Mouse (Mus musculus) intestine, postnatal 0 days (tissue): ENCODE results near the gene Fam184b. TPM values are rescaled to one million over a fixed set of nuclear protein-coding genes. Genes with fewer than 3 reads are reported as not detected.

ENCODE experiments used
- ATAC-seq: fragments of 200-750 bp; cut with Nextera tagmentation; 2 replicates; pipeline ENCODE4 v1.8.0; 2017; ENCODE audit warnings: mild to moderate bottlenecking, moderate TSS enrichment, moderate library complexity
- H3K27ac ChIP-seq: fragments of 300-500 bp; sonication (generic); 2 replicates; pipeline ENCODE4 v1.5.1; 2014; ENCODE audit warnings: mild to moderate bottlenecking, low read depth, low read length, moderate library complexity
- H3K27me3 ChIP-seq: fragments of 300-500 bp; sonication (generic); replicated peaks from 2 replicates; pipeline ENCODE4 v1.6.1; 2014; ENCODE audit warnings: low read length, mixed read lengths; ENCODE audit not compliant: control insufficient read depth, insufficient read depth
- H3K36me3 ChIP-seq: fragments of 300-500 bp; sonication (generic); 2 replicates; pipeline ENCODE4 v1.6.1; 2014; ENCODE audit warnings: mild to moderate bottlenecking, moderate library complexity; ENCODE audit not compliant: control insufficient read depth, insufficient read depth
- H3K4me1 ChIP-seq: fragments of 300-500 bp; sonication (generic); replicated peaks from 2 replicates; pipeline ENCODE4 v1.6.1; 2014; ENCODE audit warnings: antibody characterized with exemption, low read length, mixed read lengths; ENCODE audit not compliant: control insufficient read depth, insufficient read depth
- H3K4me2 ChIP-seq: fragments of 300-500 bp; sonication (generic); replicated peaks from 2 replicates; pipeline ENCODE4 v1.6.1; 2014; ENCODE audit warnings: low read depth, mild to moderate bottlenecking, moderate library complexity
- H3K4me3 ChIP-seq: fragments of 300-500 bp; sonication (generic); 2 replicates; pipeline ENCODE4 v1.5.1; 2014; ENCODE audit warnings: low read depth, low read length
- H3K9ac ChIP-seq: fragments of 300-500 bp; sonication (generic); 2 replicates; pipeline ENCODE4 v1.6.1; 2014; ENCODE audit warnings: mild to moderate bottlenecking, low read depth, low read length
- H3K9me3 ChIP-seq: fragments of 300-500 bp; sonication (generic); 2 replicates; pipeline ENCODE4 v1.6.1; 2016; ENCODE audit warnings: mixed run types; ENCODE audit not compliant: control insufficient read depth
- CTCF ChIP-seq: sonication (generic); IDR thresholded peaks from 2 replicates; pipeline ENCODE4 v1.5.1; 2016; ENCODE audit warnings: low read depth, mild to moderate bottlenecking, control low read depth, antibody characterized with exemption, moderate library complexity
- WGBS: fragments of 180-500 bp; shearing (Covaris S2); extraction: QIAGEN DNeasy Blood & Tissue Kit; methylation state at CpG from one replicate; pipeline ENCODE4 v1.1.7; 2014; 5-methylcytosine and 5-hydroxymethylcytosine counted together
- polyA plus RNA-seq: library from polyadenylated mRNA; unstranded; fragments of >200 nt; fragmentation: Nextera tagmentation; extraction: Ambion mirVana; gene quantifications from 2 replicates; pipeline ENCODE4 v1.2.1, GENCODE M21; 2015

The Fam184b gene
- polyA plus RNA-seq, 1 experiment from 2014 or later = 1.4 TPM

GRCm38 (mm10) chr5:45629470-45629869 is 9.9 kb downstream of the Fam184b start:
- Histone ChIP-seq H3K9me3 (0 out of 2 replicates have a peak, but pooled peaks cover 2% of the 10 kb centered on the region), H3K36me3 (no peaks in the 10 kb centered on the region), H3K4me2 (no peak overlapping the region), H3K4me1 (no peaks in the 10 kb centered on the region), H3K4me3 (no peak overlapping the region), H3K27ac (no peak overlapping the region), H3K27me3 (no peaks in the 10 kb centered on the region), H3K9ac (no peak overlapping the region)
- ATAC-seq = no peak
- TF ChIP-seq CTCF = no peak

DNA sequence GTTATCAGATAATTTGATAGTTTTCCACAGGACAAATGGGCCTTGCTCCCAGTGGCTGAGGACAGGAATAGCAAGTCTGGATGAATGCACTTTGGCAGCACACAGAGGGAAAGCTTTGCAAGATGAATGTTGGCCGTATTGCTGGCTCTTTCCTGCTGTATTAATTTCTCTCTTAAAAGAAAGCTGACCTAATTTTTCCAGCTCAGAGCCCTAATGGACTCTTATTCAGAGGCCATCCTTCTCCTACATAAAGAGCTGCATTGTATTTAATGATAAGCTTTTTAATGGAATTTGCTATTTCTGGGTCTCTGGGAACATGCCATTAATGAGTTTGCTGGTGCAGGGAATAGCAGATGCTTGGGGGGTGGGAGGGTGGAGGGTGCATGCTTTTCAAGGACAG is 11.6 kb downstream of the Fam184b start:
- Histone ChIP-seq H3K4me2 (no peak overlapping the region), H3K36me3 (no peaks in the 10 kb centered on the region), H3K27me3 (no peaks in the 10 kb centered on the region), H3K4me3 (no peak overlapping the region), H3K27ac (no peak overlapping the region), H3K4me1 (no peaks in the 10 kb centered on the region), H3K9ac (no peak overlapping the region), H3K9me3 (0 out of 2 replicates have a peak, but pooled peaks cover 2% of the 10 kb centered on the region)
- no peak for TF ChIP-seq CTCF
- ATAC-seq = no peak
- 67% methylated on average over 1 of the region's 1 CpGs for WGBS

DNA sequence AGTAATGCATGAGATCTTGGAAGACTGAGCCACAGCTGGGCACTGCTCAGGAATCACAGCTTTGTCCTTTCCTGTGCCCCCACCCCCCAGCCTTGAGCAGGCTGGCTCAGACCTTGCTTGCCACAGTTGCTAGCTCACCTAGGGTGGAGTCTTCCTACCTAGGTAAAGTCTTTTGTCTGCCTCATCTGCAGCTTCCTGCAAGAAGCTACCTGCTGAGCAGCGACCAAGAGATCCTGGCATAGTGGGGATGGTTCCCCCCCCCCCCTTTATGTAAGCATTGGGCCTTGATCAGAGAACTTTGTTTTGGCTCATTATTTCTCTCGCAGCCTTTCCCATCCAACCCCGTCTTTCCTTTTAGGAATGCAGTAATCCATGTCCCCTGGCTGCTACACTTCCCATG is 17.9 kb downstream of the Fam184b start:
- H3K4me3 ChIP-seq = no peak overlapping the region
- H3K36me3 ChIP-seq = no peaks in the 10 kb centered on the region
- H3K9me3 ChIP-seq = 0 out of 2 replicates have a peak, but pooled peaks cover 2% of the 10 kb centered on the region
- H3K4me2 ChIP-seq = no peak overlapping the region
- no peak overlapping the region for H3K9ac ChIP-seq
- no peak overlapping the region for H3K27ac ChIP-seq
- 46% methylated on average over 3 of the region's 3 CpGs for WGBS
- H3K27me3 ChIP-seq = no peaks in the 10 kb centered on the region
- no peak for TF ChIP-seq CTCF
- no peaks in the 10 kb centered on the region for H3K4me1 ChIP-seq
- no peak for ATAC-seq

GRCm38 (mm10) chr5:45599056-45599455 is 40.4 kb downstream of the Fam184b start:
- Histone ChIP-seq H3K4me2 (no peak overlapping the region), H3K36me3 (no peaks in the 10 kb centered on the region), H3K9me3 (no peaks in the 10 kb centered on the region), H3K4me1 (no peaks in the 10 kb centered on the region), H3K27me3 (no peaks in the 10 kb centered on the region), H3K9ac (no peak overlapping the region), H3K4me3 (no peak overlapping the region), H3K27ac (no peak overlapping the region)
- ATAC-seq = no peak
- 85% methylated on average over 4 of the region's 4 CpGs for WGBS
- TF ChIP-seq CTCF = no peak

GRCm38 (mm10) chr5:45595363-45596039 is 43.9 kb downstream of the Fam184b start:
- ATAC-seq = no peak
- H3K27me3 ChIP-seq = no peaks in the 10 kb centered on the region
- TF ChIP-seq CTCF = no peak
- H3K4me3 ChIP-seq = no peak overlapping the region
- no peak overlapping the region for H3K9ac ChIP-seq
- no peak overlapping the region for H3K27ac ChIP-seq
- H3K9me3 ChIP-seq = no peaks in the 10 kb centered on the region
- WGBS = 77% methylated on average over 3 of the region's 3 CpGs
- no peaks in the 10 kb centered on the region for H3K36me3 ChIP-seq
- no peak overlapping the region for H3K4me2 ChIP-seq
- H3K4me1 ChIP-seq = no peaks in the 10 kb centered on the region

GRCm38 (mm10) chr5:45593276-45593675 is 46.1 kb downstream of the Fam184b start:
- Histone ChIP-seq H3K27ac (no peak overlapping the region), H3K4me1 (no peaks in the 10 kb centered on the region), H3K27me3 (no peaks in the 10 kb centered on the region), H3K4me3 (no peak overlapping the region), H3K36me3 (no peaks in the 10 kb centered on the region), H3K9ac (no peak overlapping the region), H3K9me3 (no peaks in the 10 kb centered on the region), H3K4me2 (no peak overlapping the region)
- TF ChIP-seq CTCF = no peak
- ATAC-seq = no peak
- WGBS = 79% methylated on average over 6 of the region's 6 CpGs
